ENCODE assay signal across 8 mouse cellular contexts in genomic region chr10:24625060-24625701, GRCm38 (mm10). TPM values are rescaled to one million over a fixed set of nuclear protein-coding genes. Genes with fewer than 3 reads are reported as not detected.
DNase-seq lines count a peak whose midpoint lies in the region; ATAC-seq and TF ChIP-seq lines count a peak whose summit lies in the region.

No protein-coding gene starts in this region.

- WGBS in embryonic facial prominence, embryonic 11.5 days, result 35% methylated on average over 24 of the region's 24 CpGs
- 30% methylated on average over 24 of the region's 24 CpGs for WGBS in heart, adult 2 months
- WGBS in liver, embryonic 13.5 days (ENCODE audit: insufficient replicate concordance), result 36% methylated on average over 23 of the region's 24 CpGs
- WGBS in neural tube, embryonic 15.5 days, result 41% methylated on average over 24 of the region's 24 CpGs

- H3K9me3 ChIP-seq in embryonic facial prominence, embryonic 11.5 days (replicated peaks; ENCODE audit: control insufficient read depth, low read length), result no peaks in the 10 kb centered on the region
- H3K9me3 ChIP-seq in liver, embryonic 13.5 days (replicated peaks), result no peaks in the 10 kb centered on the region
- H3K9me3 ChIP-seq in neural tube, embryonic 15.5 days (replicated peaks), result no peaks in the 10 kb centered on the region

- ATAC-seq in embryonic facial prominence, embryonic 11.5 days (replicated peaks; ENCODE audit: insufficient number of reproducible peaks, low FRiP score, low TSS enrichment, low read depth), result no peak
- no peak for ATAC-seq in liver, embryonic 13.5 days (ENCODE audit: low read depth)
- ATAC-seq in neural tube, embryonic 15.5 days (ENCODE audit: low FRiP score), result peak; percentile 53

- no peaks in the 10 kb centered on the region for H3K79me2 ChIP-seq in C2C12 (ENCODE audit: control insufficient read depth, insufficient read depth)
- H3K79me2 ChIP-seq in heart, adult 2 months (replicated peaks; ENCODE audit: control insufficient read depth, insufficient read depth, low read length), result no peaks in the 10 kb centered on the region

- H3K36me3 ChIP-seq in C2C12 (ENCODE audit: control insufficient read depth, insufficient read depth), result no peaks in the 10 kb centered on the region
- no peaks in the 10 kb centered on the region for H3K36me3 ChIP-seq in embryonic facial prominence, embryonic 11.5 days (replicated peaks; ENCODE audit: control insufficient read depth, insufficient read depth, low read depth, low read length)
- H3K36me3 ChIP-seq in heart, adult 2 months (ENCODE audit: control insufficient read depth, insufficient read depth, low read length), result no peaks in the 10 kb centered on the region
- H3K36me3 ChIP-seq in liver, embryonic 13.5 days, result no peaks in the 10 kb centered on the region
- no peaks in the 10 kb centered on the region for H3K36me3 ChIP-seq in neural tube, embryonic 15.5 days
- H3K36me3 ChIP-seq in testis, adult 2 months (ENCODE audit: control insufficient read depth, insufficient read depth, low read length), result no peaks in the 10 kb centered on the region

- H3K4me2 ChIP-seq in embryonic facial prominence, embryonic 11.5 days (ENCODE audit: low read depth, low read length), result no peak overlapping the region
- no peak overlapping the region for H3K4me2 ChIP-seq in liver, embryonic 13.5 days
- H3K4me2 ChIP-seq in neural tube, embryonic 15.5 days, result peak overlapping the region; percentile 28

- no peaks in the 10 kb centered on the region for H3K79me3 ChIP-seq in C2C12 (ENCODE audit: low read depth)

- TF ChIP-seq EP300 in heart, adult 2 months (IDR thresholded peaks at IDR 0.05; ENCODE audit: insufficient read depth, low read depth, low read length), result peak; percentile 77

- intact Hi-C loops in heart, adult 2 months (cut with DNase I), result loop anchor here (2.0 to 10.0 kb wide), 3 partner anchors 292 to 460 kb away; no protein-coding TSS in a partner anchor

- no peak overlapping the region for H3K27ac ChIP-seq in embryonic facial prominence, embryonic 11.5 days (replicated peaks; ENCODE audit: low read depth, low read length)
- no peak overlapping the region for H3K27ac ChIP-seq in heart, adult 2 months
- H3K27ac ChIP-seq in liver, embryonic 13.5 days, result no peak overlapping the region
- no peak overlapping the region for H3K27ac ChIP-seq in neural tube, embryonic 15.5 days (replicated peaks)
- no peak overlapping the region for H3K27ac ChIP-seq in testis, adult 2 months (ENCODE audit: control insufficient read depth, insufficient read depth, low read depth, low read length)

- peak; percentile 91 for DNase-seq in adrenal gland, postnatal 10 days
- peak; percentile 92 for DNase-seq in embryonic facial prominence, embryonic 11.5 days (ENCODE audit: low spot score)
- peak; percentile 73 to 88 for DNase-seq in heart, adult 2 months
- peak; percentile 95 for DNase-seq in kidney, postnatal 10 days
- DNase-seq in liver, embryonic 13.5 days, result peak; percentile 50

- no peaks in the 10 kb centered on the region for H3K27me3 ChIP-seq in C2C12 (ENCODE audit: control insufficient read depth, insufficient read depth, insufficient read length)
- H3K27me3 ChIP-seq in embryonic facial prominence, embryonic 11.5 days (ENCODE audit: control insufficient read depth, insufficient read depth, low read length), result no peaks in the 10 kb centered on the region
- no peaks in the 10 kb centered on the region for H3K27me3 ChIP-seq in heart, adult 2 months (ENCODE audit: control insufficient read depth, insufficient read depth, low read length)
- H3K27me3 ChIP-seq in liver, embryonic 13.5 days, result no peaks in the 10 kb centered on the region
- no peaks in the 10 kb centered on the region for H3K27me3 ChIP-seq in neural tube, embryonic 15.5 days (replicated peaks)
- no peaks in the 10 kb centered on the region for H3K27me3 ChIP-seq in testis, adult 2 months (ENCODE audit: control insufficient read depth, insufficient read depth, low read length)

- H3K9ac ChIP-seq in embryonic facial prominence, embryonic 11.5 days (replicated peaks; ENCODE audit: low read length), result 0 out of 2 replicates have a peak overlapping the region, but pooled peaks have one; percentile 1
- no peak overlapping the region for H3K9ac ChIP-seq in heart, adult 2 months (ENCODE audit: low read depth, low read length)
- H3K9ac ChIP-seq in liver, embryonic 13.5 days, result no peak overlapping the region
- H3K9ac ChIP-seq in neural tube, embryonic 15.5 days (replicated peaks), result no peak overlapping the region

- H3ac ChIP-seq in C2C12 (ENCODE audit: control insufficient read depth, insufficient read length, low read depth), result no peak overlapping the region

- no peaks in the 10 kb centered on the region for H3K4me1 ChIP-seq in embryonic facial prominence, embryonic 11.5 days (ENCODE audit: control insufficient read depth, insufficient read depth, low read length)
- no peaks in the 10 kb centered on the region for H3K4me1 ChIP-seq in heart, adult 2 months (ENCODE audit: control insufficient read depth, insufficient read depth, low read length)
- peaks cover 8% of the 10 kb centered on the region; the same call in 1 of the 2 replicates for H3K4me1 ChIP-seq in liver, embryonic 13.5 days (replicated peaks)
- H3K4me1 ChIP-seq in neural tube, embryonic 15.5 days, result no peaks in the 10 kb centered on the region
- no peaks in the 10 kb centered on the region; the same call in 1 of the 2 replicates for H3K4me1 ChIP-seq in testis, adult 2 months (ENCODE audit: control insufficient read depth, insufficient read depth, low read length)

- peak; percentile 68 for TF ChIP-seq CTCF in C2C12 (IDR thresholded peaks at IDR 0.05; ENCODE audit: control insufficient read depth, insufficient read depth, insufficient read length)
- peak; percentile 84 for TF ChIP-seq CTCF in heart, adult 2 months (IDR thresholded peaks at IDR 0.05)
- peak; percentile 90; the same call in 1 of the 2 replicates for TF ChIP-seq CTCF in testis, adult 2 months (IDR thresholded peaks at IDR 0.05; ENCODE audit: control insufficient read depth, insufficient read depth, insufficient replicate concordance, low read depth, low read length)

- H3K4me3 ChIP-seq in C2C12 (ENCODE audit: insufficient read depth, poor library complexity, severe bottlenecking), result no peak overlapping the region
- H3K4me3 ChIP-seq in embryonic facial prominence, embryonic 11.5 days (ENCODE audit: low read depth, low read length), result no peak overlapping the region
- H3K4me3 ChIP-seq in heart, adult 2 months, result no peak overlapping the region
- H3K4me3 ChIP-seq in liver, embryonic 13.5 days (replicated peaks), result no peak overlapping the region
- no peak overlapping the region for H3K4me3 ChIP-seq in neural tube, embryonic 15.5 days (replicated peaks)
- peak overlapping the region; percentile 28 for H3K4me3 ChIP-seq in testis, adult 2 months (ENCODE audit: control insufficient read depth, low read depth, low read length)

- no peak for TF ChIP-seq POLR2A in heart, adult 2 months (IDR thresholded peaks at IDR 0.05; ENCODE audit: insufficient read depth, low read depth, low read length)
- TF ChIP-seq POLR2A in testis, adult 2 months (IDR thresholded peaks at IDR 0.05; ENCODE audit: control insufficient read depth, low read depth, low read length), result no peak

TF ChIP-seq in C2C12, 6 proteins besides CTCF, POLR2A, EP300 and RAD21:
- TF ChIP-seq CEBPB (IDR thresholded peaks at IDR 0.05; ENCODE audit: low read depth) (no peak), USF1 (IDR thresholded peaks at IDR 0.05; ENCODE audit: low read depth) (no peak), FOSL1 (IDR thresholded peaks at IDR 0.05; ENCODE audit: insufficient read depth, low read length, poor library complexity, severe bottlenecking) (no peak), MYOD1 (IDR thresholded peaks at IDR 0.05; ENCODE audit: control insufficient read depth, insufficient read length, low read depth) (no peak), MYOG (IDR thresholded peaks at IDR 0.05; ENCODE audit: control insufficient read depth, extremely low read depth, insufficient read length) (no peak), MAX (IDR thresholded peaks at IDR 0.05) (no peak)
TF ChIP-seq in C2C12: peak in this region for 0.

RNA-seq across cellular contexts. Expression of gene Ccn2, which starts 29.9 kb away (rescaled TPM):
- polyA plus RNA-seq in C2C12 (2012; fragmentation: generic; extraction: Trizol), result 55.2 TPM
- total RNA-seq in adrenal gland, postnatal 10 days (2021), result 10 to 100 TPM; 20.5 to 47.0 TPM
- 3.1 and 3.7 TPM in 2 replicates for polyA plus RNA-seq in embryonic facial prominence, embryonic 11.5 days (2014; fragmentation: Nextera tagmentation; extraction: Ambion mirVana)
- total RNA-seq in heart, adult 2 months (2021), result 100 to 1,000 TPM in 1 of 2 experiments, 10 to 100 TPM in 1; 62.8 to 108 TPM
- polyA plus RNA-seq in heart, adult 2 months (2012; rRNA removed), result 93.2 and 141 TPM in 2 replicates
- polyA plus RNA-seq in liver, embryonic 13.5 days (2015; fragmentation: Nextera tagmentation; extraction: Ambion mirVana), result 0.56 and 0.58 TPM in 2 replicates
- 2.5 and 4.9 TPM in 2 replicates for polyA plus RNA-seq in neural tube, embryonic 15.5 days (2015; fragmentation: Nextera tagmentation; extraction: Ambion mirVana)
- 26.7 and 32.8 TPM in 2 replicates for polyA plus RNA-seq in testis, adult 2 months (2012; rRNA removed)
